In the genomic region with DNA sequence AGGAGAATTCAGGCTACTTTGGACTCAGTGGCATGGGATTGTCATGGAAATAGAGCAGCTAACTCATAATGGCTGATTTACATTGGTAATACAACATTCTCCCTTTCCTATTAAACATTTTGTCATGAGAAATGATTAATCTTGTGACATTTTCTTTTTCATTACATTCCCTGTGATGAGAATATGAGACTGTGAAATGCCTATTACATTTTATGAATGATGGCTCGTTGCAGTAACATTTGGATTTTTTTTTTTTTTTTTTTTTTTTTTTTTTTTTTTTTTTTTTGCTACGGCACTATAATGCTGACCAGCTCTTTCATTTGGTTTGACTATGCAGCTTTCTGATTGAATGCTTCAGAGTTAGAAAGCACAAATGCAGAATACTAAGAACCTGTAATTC, we compare ENCODE assay signal across 16 mouse cellular contexts.
"Had no signal": no experiment of that assay in that cellular context is flagged by ENCODE, and none has a peak within 500 bp of the region (broad histone marks: within the 10 kb centered on the region; RNA-seq: fewer than 3 reads in every experiment).

No protein-coding gene starts in this region.

- H3K9ac ChIP-seq: neural tube, embryonic 13.5 days; neural tube, embryonic 15.5 days; stomach, embryonic 15.5 days had no signal

- H3K4me1 ChIP-seq: neural tube, embryonic 15.5 days; stomach, embryonic 15.5 days had no signal

- H3K27ac ChIP-seq: neural tube, embryonic 13.5 days; neural tube, embryonic 15.5 days; stomach, embryonic 15.5 days; stomach, postnatal 0 days had no signal

- H3K36me3 ChIP-seq: neural tube, embryonic 13.5 days; neural tube, embryonic 15.5 days; stomach, embryonic 15.5 days had no signal

- H3K4me3 ChIP-seq: neural tube, embryonic 13.5 days; neural tube, embryonic 15.5 days; stomach, embryonic 15.5 days had no signal

- H3K4me2 ChIP-seq: neural tube, embryonic 13.5 days; neural tube, embryonic 15.5 days; stomach, embryonic 15.5 days had no signal

- H3K27me3 ChIP-seq: neural tube, embryonic 13.5 days; neural tube, embryonic 15.5 days; stomach, embryonic 15.5 days had no signal

- DNase-seq: retina, postnatal 1 day; right cerebral cortex, adult 18-20 months; right cerebral cortex, postnatal 14 days; right cerebral cortex, postnatal 25 days; right cerebral cortex, postnatal 4 days; spleen, adult 18-20 months; thymus, adult 18-20 months; thymus, adult 2 months; thymus, postnatal 14 days; thymus, postnatal 25 days; thymus, postnatal 36 days; thymus, postnatal 4 days had no signal

- H3K9me3 ChIP-seq: neural tube, embryonic 13.5 days; neural tube, embryonic 15.5 days; stomach, embryonic 15.5 days had no signal
